Mouse (Mus musculus): ENCODE results near the gene Ankrd66. TPM values are rescaled to one million over a fixed set of nuclear protein-coding genes. Genes with fewer than 3 reads are reported as not detected.
"Not testable (repeated sequence)": the region's sequence is repeated elsewhere in the genome, so short reads cannot be mapped to it uniquely, and the experiment has no call there.

The Ankrd66 gene
- polyA plus RNA-seq, 1 experiment, result 0.59 TPM

DNA sequence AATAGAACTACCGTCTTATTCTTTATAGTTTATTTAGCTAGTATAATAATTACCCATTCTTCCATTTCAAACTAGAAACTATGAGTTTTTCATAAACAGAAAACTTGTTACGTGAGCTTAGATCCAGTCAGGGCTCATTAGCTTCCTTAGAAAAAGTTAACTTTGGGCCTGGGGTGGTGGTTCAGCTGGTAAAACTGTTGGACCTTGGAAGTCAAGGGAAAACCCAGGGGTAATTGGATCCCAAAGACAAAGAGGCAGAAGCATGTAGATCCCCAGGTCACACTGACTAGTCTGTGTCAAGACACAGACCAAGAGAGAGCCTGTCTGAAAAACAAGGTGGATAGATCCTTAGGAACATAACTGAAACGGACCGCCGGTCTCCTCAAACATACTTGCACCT is 41.8 kb downstream of the Ankrd66 start:
- TF ChIP-seq POLR2A (IDR thresholded peaks at IDR 0.05; ENCODE audit: borderline replicate concordance, insufficient read depth, low read length), result no peak
- TF ChIP-seq CTCF (IDR thresholded peaks at IDR 0.05; ENCODE audit: borderline replicate concordance, insufficient read depth, low read depth, low read length), result no peak
- WGBS, result 96% methylated on average over 5 of the region's 5 CpGs
- H3K27ac ChIP-seq (ENCODE audit: insufficient read depth, low read length), result no peak overlapping the region
- H3K27me3 ChIP-seq (ENCODE audit: control insufficient read depth, insufficient read depth, low read length), result no peaks in the 10 kb centered on the region
- no peak for DNase-seq
- no peaks in the 10 kb centered on the region for H3K4me1 ChIP-seq (ENCODE audit: control insufficient read depth, insufficient read depth, low read length)
- no peak overlapping the region for H3K4me3 ChIP-seq (replicated peaks; ENCODE audit: insufficient read depth, low read depth, low read length)

DNA sequence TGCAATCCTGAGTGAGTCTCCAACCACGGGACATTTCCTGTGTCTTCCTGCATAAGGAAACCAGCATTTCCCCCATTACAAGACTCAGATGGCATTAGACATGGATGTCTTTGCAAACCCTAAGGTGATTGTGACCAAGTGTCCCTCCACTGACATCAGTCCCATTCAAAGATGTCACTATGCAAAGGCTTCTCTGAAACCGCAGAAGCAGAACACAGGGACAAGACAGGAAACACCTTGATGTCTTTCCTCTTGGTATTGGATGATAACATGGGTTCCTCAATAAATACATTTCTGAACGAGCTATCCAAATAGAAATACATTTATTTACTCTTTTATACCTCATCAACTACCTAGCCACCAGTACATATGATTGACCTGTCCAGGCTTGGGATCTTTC is 42.2 kb downstream of the Ankrd66 start:
- Histone ChIP-seq H3K27ac (ENCODE audit: insufficient read depth, low read length) (no peak overlapping the region), H3K4me1 (ENCODE audit: control insufficient read depth, insufficient read depth, low read length) (no peaks in the 10 kb centered on the region), H3K4me3 (replicated peaks; ENCODE audit: insufficient read depth, low read depth, low read length) (no peak overlapping the region), H3K27me3 (ENCODE audit: control insufficient read depth, insufficient read depth, low read length) (no peaks in the 10 kb centered on the region)
- WGBS, result 79% methylated on average over 3 of the region's 3 CpGs
- no peak for TF ChIP-seq CTCF (IDR thresholded peaks at IDR 0.05; ENCODE audit: borderline replicate concordance, insufficient read depth, low read depth, low read length)
- TF ChIP-seq POLR2A (IDR thresholded peaks at IDR 0.05; ENCODE audit: borderline replicate concordance, insufficient read depth, low read length), result no peak
- DNase-seq, result no peak

DNA sequence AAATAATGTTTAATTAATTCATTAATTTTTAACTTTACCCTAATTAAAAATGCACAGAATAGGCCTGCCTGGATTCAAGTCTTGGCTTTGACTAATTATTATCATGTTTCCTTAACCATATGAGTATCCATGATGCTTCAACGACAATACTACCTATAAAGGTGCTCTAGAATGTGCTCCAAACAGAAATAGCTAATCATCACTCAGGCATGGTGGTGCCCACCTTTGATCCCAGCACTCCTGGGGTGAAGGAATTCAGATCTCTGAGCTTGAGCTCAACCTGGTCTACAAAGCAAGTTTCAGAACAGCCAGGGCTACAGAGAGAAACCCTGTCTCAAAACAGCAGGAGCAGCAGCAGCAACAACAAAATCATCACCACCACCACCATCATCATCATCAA is 42.9 kb downstream of the Ankrd66 start:
- 85% methylated on average over 1 of the region's 1 CpGs for WGBS
- DNase-seq, result no peak
- no peak overlapping the region for H3K27ac ChIP-seq (ENCODE audit: insufficient read depth, low read length)
- no peaks in the 10 kb centered on the region for H3K27me3 ChIP-seq (ENCODE audit: control insufficient read depth, insufficient read depth, low read length)
- H3K4me1 ChIP-seq (ENCODE audit: control insufficient read depth, insufficient read depth, low read length), result no peaks in the 10 kb centered on the region
- H3K4me3 ChIP-seq (replicated peaks; ENCODE audit: insufficient read depth, low read depth, low read length), result no peak overlapping the region
- TF ChIP-seq CTCF (IDR thresholded peaks at IDR 0.05; ENCODE audit: borderline replicate concordance, insufficient read depth, low read depth, low read length) (no peak), POLR2A (IDR thresholded peaks at IDR 0.05; ENCODE audit: borderline replicate concordance, insufficient read depth, low read length) (no peak)

DNA sequence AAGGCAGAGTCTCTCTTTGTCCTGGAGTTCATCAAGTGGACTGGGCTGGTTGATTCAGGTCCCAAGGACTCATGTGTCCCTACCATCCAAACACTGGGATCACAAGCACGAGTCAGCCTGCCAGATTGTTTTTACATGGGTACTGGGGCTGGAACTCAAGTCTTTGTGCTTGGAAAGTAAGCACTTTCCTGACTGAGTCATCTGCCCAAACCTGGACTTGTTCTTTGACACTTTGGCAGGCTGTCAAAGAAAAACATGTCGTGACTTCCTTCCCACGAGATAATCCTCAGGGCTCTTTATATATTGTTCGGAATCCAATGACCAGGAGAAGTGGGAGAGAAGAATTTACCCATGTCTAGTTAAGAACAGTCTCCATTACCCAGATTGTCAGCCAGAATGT is 45.9 kb downstream of the Ankrd66 start:
- no peaks in the 10 kb centered on the region for H3K27me3 ChIP-seq (ENCODE audit: control insufficient read depth, insufficient read depth, low read length)
- TF ChIP-seq CTCF (IDR thresholded peaks at IDR 0.05; ENCODE audit: borderline replicate concordance, insufficient read depth, low read depth, low read length), result no peak
- TF ChIP-seq POLR2A (IDR thresholded peaks at IDR 0.05; ENCODE audit: borderline replicate concordance, insufficient read depth, low read length), result no peak
- no peaks in the 10 kb centered on the region for H3K4me1 ChIP-seq (ENCODE audit: control insufficient read depth, insufficient read depth, low read length)
- 40% methylated on average over 4 of the region's 4 CpGs for WGBS
- DNase-seq, result no peak
- H3K4me3 ChIP-seq (replicated peaks; ENCODE audit: insufficient read depth, low read depth, low read length), result no peak overlapping the region
- no peak overlapping the region for H3K27ac ChIP-seq (ENCODE audit: insufficient read depth, low read length)

DNA sequence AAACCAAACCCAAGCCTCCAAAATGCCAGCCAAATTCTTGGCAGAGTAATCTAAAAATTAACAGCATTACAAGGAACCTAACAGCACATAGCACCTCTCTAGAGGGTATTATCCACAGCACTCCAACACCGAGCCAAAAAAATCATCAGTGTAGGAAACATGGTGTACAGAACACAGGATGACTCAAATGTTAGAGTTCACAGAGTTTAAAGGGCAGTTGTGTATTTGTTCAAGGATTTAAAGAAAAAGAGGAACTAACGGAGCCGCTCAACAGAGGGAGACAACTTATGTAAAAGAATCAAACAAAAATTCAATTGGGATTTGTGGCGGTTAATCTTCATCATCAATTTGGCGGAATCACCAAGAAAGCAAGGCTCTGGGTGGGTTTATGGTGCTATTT is 47.9 kb downstream of the Ankrd66 start:
- DNase-seq, result no peak
- Histone ChIP-seq H3K27ac (ENCODE audit: insufficient read depth, low read length) (no peak overlapping the region), H3K4me3 (replicated peaks; ENCODE audit: insufficient read depth, low read depth, low read length) (no peak overlapping the region), H3K4me1 (ENCODE audit: control insufficient read depth, insufficient read depth, low read length) (no peaks in the 10 kb centered on the region), H3K27me3 (ENCODE audit: control insufficient read depth, insufficient read depth, low read length) (no peaks in the 10 kb centered on the region)
- WGBS, result 94% methylated on average over 5 of the region's 5 CpGs
- TF ChIP-seq CTCF (IDR thresholded peaks at IDR 0.05; ENCODE audit: borderline replicate concordance, insufficient read depth, low read depth, low read length), result no peak
- no peak for TF ChIP-seq POLR2A (IDR thresholded peaks at IDR 0.05; ENCODE audit: borderline replicate concordance, insufficient read depth, low read length)

DNA sequence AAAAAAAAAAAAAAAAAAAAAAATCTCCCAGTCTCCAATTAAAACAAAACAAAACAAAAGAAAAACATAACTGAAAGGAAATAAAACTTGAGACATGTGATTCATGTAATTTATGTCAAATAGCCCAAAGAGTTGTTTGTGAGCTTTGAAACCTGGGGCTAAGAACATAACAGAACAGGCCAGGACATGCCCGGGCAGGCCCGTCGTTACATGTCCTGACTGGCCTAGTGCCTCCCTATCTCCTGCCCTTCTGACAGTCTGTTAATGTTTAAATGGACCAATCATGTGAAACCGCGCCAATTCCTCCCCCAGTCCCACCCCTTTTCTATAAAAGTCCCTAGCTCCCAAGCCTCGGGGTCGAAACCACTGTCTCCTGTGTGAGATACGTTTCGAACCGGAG is 53.1 kb downstream of the Ankrd66 start:
- not testable (repeated sequence) for H3K27ac ChIP-seq (ENCODE audit: insufficient read depth, low read length); H3K4me3 ChIP-seq (replicated peaks; ENCODE audit: insufficient read depth, low read depth, low read length); H3K27me3 ChIP-seq (ENCODE audit: control insufficient read depth, insufficient read depth, low read length); DNase-seq; H3K4me1 ChIP-seq (ENCODE audit: control insufficient read depth, insufficient read depth, low read length)
- WGBS, result 93% methylated on average over 10 of the region's 10 CpGs

DNA sequence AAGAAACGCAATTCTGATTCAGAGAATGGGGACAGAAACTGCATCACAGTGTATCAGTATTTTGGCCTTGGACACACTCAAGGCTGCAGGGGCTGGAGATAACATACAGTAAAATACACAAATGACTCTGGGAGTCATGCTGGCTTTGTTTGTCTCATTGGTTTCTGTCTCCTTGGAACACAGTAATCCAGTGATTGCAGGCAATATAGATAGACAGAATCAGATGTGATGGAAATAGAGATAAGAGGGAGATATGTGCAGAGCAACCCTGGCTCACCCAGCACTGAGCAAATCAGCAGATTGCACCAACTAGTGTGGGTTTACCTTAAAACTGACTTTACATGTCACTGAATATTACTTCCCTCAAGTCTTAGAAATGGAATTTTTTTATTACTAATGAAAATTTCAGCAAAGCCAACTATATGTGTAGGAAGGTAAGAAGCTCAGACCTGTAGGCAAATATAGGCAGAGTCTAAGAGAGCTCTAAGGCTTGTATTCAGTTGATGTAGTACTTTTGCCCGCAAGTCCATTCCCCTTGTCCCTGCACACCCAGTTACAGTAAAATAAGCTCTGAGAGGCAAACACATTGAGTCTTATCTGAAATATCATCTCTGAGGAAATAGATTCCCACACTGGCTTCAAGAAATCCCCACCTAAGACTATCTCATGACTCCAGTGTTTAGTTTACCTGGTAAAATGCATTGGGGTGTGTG is 54.8 kb downstream of the Ankrd66 start:
- TF ChIP-seq POLR2A (IDR thresholded peaks at IDR 0.05; ENCODE audit: borderline replicate concordance, insufficient read depth, low read length) (no peak), CTCF (IDR thresholded peaks at IDR 0.05; ENCODE audit: borderline replicate concordance, insufficient read depth, low read depth, low read length) (no peak)
- WGBS, result 97% methylated on average over 2 of the region's 2 CpGs
- DNase-seq, result no peak
- H3K27me3 ChIP-seq (ENCODE audit: control insufficient read depth, insufficient read depth, low read length), result no peaks in the 10 kb centered on the region
- no peaks in the 10 kb centered on the region for H3K4me1 ChIP-seq (ENCODE audit: control insufficient read depth, insufficient read depth, low read length)
- H3K27ac ChIP-seq (ENCODE audit: insufficient read depth, low read length), result no peak overlapping the region
- H3K4me3 ChIP-seq (replicated peaks; ENCODE audit: insufficient read depth, low read depth, low read length), result no peak overlapping the region

DNA sequence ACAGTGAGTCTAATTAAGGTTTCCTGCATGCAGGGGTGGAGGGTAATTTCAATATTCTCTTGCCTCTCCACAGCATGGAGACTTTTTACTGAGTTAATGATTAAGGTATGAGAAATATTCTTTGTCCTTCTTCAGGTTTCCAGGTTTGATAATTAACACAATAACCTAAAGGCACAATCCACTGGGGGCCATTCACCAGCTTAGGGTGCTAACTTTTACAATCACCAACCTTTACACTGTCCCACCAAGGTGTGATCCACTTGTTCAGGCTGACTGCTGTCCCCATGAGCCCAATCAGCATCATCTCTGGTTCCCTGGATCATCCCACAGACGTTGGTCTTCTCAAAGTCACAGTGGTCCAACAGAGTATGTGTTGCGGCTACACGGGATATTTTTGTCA is 57.5 kb downstream of the Ankrd66 start:
- Histone ChIP-seq H3K4me3 (replicated peaks; ENCODE audit: insufficient read depth, low read depth, low read length) (no peak overlapping the region), H3K27me3 (ENCODE audit: control insufficient read depth, insufficient read depth, low read length) (no peaks in the 10 kb centered on the region), H3K4me1 (ENCODE audit: control insufficient read depth, insufficient read depth, low read length) (no peaks in the 10 kb centered on the region), H3K27ac (ENCODE audit: insufficient read depth, low read length) (no peak overlapping the region)
- 85% methylated on average over 3 of the region's 3 CpGs for WGBS
- TF ChIP-seq POLR2A (IDR thresholded peaks at IDR 0.05; ENCODE audit: borderline replicate concordance, insufficient read depth, low read length) (no peak), CTCF (IDR thresholded peaks at IDR 0.05; ENCODE audit: borderline replicate concordance, insufficient read depth, low read depth, low read length) (no peak)
- no peak for DNase-seq

Other genes with a start within 250 kb of the Ankrd66 start
- gene Adgrf5, start 183.2 kb downstream of the Ankrd66 start, polyA plus RNA-seq (2012; rRNA removed), result 17.8 and 19.0 TPM in 2 replicates
- not detected in 2 replicates for gene Mep1a, start 40.8 kb downstream of the Ankrd66 start, polyA plus RNA-seq (2012; rRNA removed)
- gene Pla2g7, start 24.5 kb upstream of the Ankrd66 start, polyA plus RNA-seq (2012; rRNA removed), result 201 and 209 TPM in 2 replicates
- 1.6 and 1.9 TPM in 2 replicates for gene Tdrd6, start 86.7 kb upstream of the Ankrd66 start, polyA plus RNA-seq (2012; rRNA removed)
- 53.2 and 57.1 TPM in 2 replicates for gene Slc25a27, start 123.6 kb upstream of the Ankrd66 start, polyA plus RNA-seq (2012; rRNA removed)
- 2.4 and 3.2 TPM in 2 replicates for gene Cyp39a1, start 123.8 kb upstream of the Ankrd66 start, polyA plus RNA-seq (2012; rRNA removed)